Mouse (Mus musculus) heart, embryonic 13.5 days (tissue): ENCODE results near the gene Kcnk5. TPM values are rescaled to one million over a fixed set of nuclear protein-coding genes. Genes with fewer than 3 reads are reported as not detected.

Source experiments
- ATAC-seq: fragments of 200-750 bp; cut with Nextera tagmentation; 2 replicates; pipeline ENCODE4 v1.8.0; 2017; ENCODE audit warnings: moderate TSS enrichment; ENCODE audit not compliant: insufficient number of reproducible peaks, low FRiP score, low TSS enrichment; ENCODE audit errors: extremely low read depth
- H3K27ac ChIP-seq: fragments of 300-500 bp; sonication (generic); replicated peaks from 2 replicates; pipeline ENCODE4 v1.5.1; 2015; ENCODE audit warnings: moderate library complexity, mild to moderate bottlenecking, inconsistent platforms
- H3K27me3 ChIP-seq: fragments of 300-500 bp; sonication (generic); replicated peaks from 2 replicates; pipeline ENCODE4 v1.6.1; 2015; ENCODE audit warnings: mild to moderate bottlenecking, inconsistent platforms
- H3K36me3 ChIP-seq: fragments of 300-500 bp; sonication (generic); 2 replicates; pipeline ENCODE4 v1.6.1; 2015; ENCODE audit warnings: mild to moderate bottlenecking, inconsistent platforms
- H3K4me1 ChIP-seq: fragments of 300-500 bp; sonication (generic); 2 replicates; pipeline ENCODE4 v1.6.1; 2015; ENCODE audit warnings: inconsistent platforms
- H3K4me2 ChIP-seq: fragments of 300-500 bp; sonication (generic); 2 replicates; pipeline ENCODE4 v1.6.1; 2015; ENCODE audit warnings: inconsistent platforms, mild to moderate bottlenecking, moderate library complexity
- H3K4me3 ChIP-seq: fragments of 300-500 bp; sonication (generic); 2 replicates; pipeline ENCODE4 v1.5.1; 2015; ENCODE audit warnings: moderate library complexity, mild to moderate bottlenecking, inconsistent platforms
- H3K9ac ChIP-seq: fragments of 300-500 bp; sonication (generic); 2 replicates; pipeline ENCODE4 v1.6.1; 2015; ENCODE audit warnings: inconsistent platforms, mild to moderate bottlenecking, moderate library complexity
- H3K9me3 ChIP-seq: fragments of 300-500 bp; sonication (generic); 2 replicates; pipeline ENCODE4 v1.6.1; 2016; ENCODE audit warnings: inconsistent platforms
- WGBS: fragments of 180-500 bp; shearing (Covaris S2); methylation state at CpG from one replicate; pipeline ENCODE4 v1.1.7; 2015; ENCODE audit warnings: mixed read lengths; 5-methylcytosine and 5-hydroxymethylcytosine counted together
- polyA plus RNA-seq: library from polyadenylated mRNA; unstranded; fragments of >200 nt; fragmentation: Nextera tagmentation; extraction: Ambion mirVana; gene quantifications from 2 replicates; pipeline ENCODE4 v1.2.1, GENCODE M21; 2015

The Kcnk5 gene
- polyA plus RNA-seq, 1 experiment from 2014 or later = 3.0 TPM

- no peaks in the 10 kb centered on the region for H3K27me3 ChIP-seq
- ATAC-seq = no peak
- WGBS = 54% methylated on average over 3 of the region's 3 CpGs
Observed at GRCm38 (mm10) chr14:20217299-20217864, 35.8 kb upstream of the Kcnk5 start.

GRCm38 (mm10) chr14:20216561-20217298 is 35.1 kb upstream of the Kcnk5 start:
- Histone ChIP-seq H3K4me2 (no peak overlapping the region), H3K27ac (no peak overlapping the region), H3K4me3 (no peak overlapping the region), H3K4me1 (peaks cover 5% of the 10 kb centered on the region; the same call in 1 of the 2 replicates), H3K9me3 (no peaks in the 10 kb centered on the region), H3K9ac (no peak overlapping the region), H3K27me3 (no peaks in the 10 kb centered on the region), H3K36me3 (no peaks in the 10 kb centered on the region)
- WGBS = 76% methylated on average over 7 of the region's 7 CpGs
- no peak for ATAC-seq

More at GRCm38 (mm10) chr14:20217299-20217864, 35.8 kb upstream of the Kcnk5 start:
- Histone ChIP-seq H3K36me3 (no peaks in the 10 kb centered on the region), H3K4me3 (no peak overlapping the region), H3K27ac (no peak overlapping the region), H3K9me3 (no peaks in the 10 kb centered on the region), H3K4me1 (peaks cover 2% of the 10 kb centered on the region; the same call in 1 of the 2 replicates), H3K9ac (no peak overlapping the region), H3K4me2 (no peak overlapping the region)

- Histone ChIP-seq H3K4me2 (no peak overlapping the region), H3K36me3 (no peaks in the 10 kb centered on the region), H3K27ac (no peak overlapping the region), H3K4me3 (no peak overlapping the region), H3K27me3 (no peaks in the 10 kb centered on the region), H3K4me1 (peaks cover 5% of the 10 kb centered on the region; the same call in 1 of the 2 replicates), H3K9me3 (no peaks in the 10 kb centered on the region), H3K9ac (no peak overlapping the region)
- ATAC-seq = no peak
- WGBS = 23% methylated on average over 5 of the region's 5 CpGs
Observed at GRCm38 (mm10) chr14:20215826-20216225, 34.2 kb upstream of the Kcnk5 start.

- no peak overlapping the region for H3K27ac ChIP-seq
- 68% methylated on average over 7 of the region's 7 CpGs for WGBS
- H3K4me2 ChIP-seq = no peak overlapping the region
- H3K4me1 ChIP-seq = peaks cover 10% of the 10 kb centered on the region; the same call in 1 of the 2 replicates
- no peaks in the 10 kb centered on the region for H3K9me3 ChIP-seq
- H3K4me3 ChIP-seq = no peak overlapping the region
- H3K36me3 ChIP-seq = no peaks in the 10 kb centered on the region
- H3K9ac ChIP-seq = no peak overlapping the region
- H3K27me3 ChIP-seq = no peaks in the 10 kb centered on the region
- ATAC-seq = no peak
Observed at GRCm38 (mm10) chr14:20214125-20214524, 32.5 kb upstream of the Kcnk5 start.

DNA sequence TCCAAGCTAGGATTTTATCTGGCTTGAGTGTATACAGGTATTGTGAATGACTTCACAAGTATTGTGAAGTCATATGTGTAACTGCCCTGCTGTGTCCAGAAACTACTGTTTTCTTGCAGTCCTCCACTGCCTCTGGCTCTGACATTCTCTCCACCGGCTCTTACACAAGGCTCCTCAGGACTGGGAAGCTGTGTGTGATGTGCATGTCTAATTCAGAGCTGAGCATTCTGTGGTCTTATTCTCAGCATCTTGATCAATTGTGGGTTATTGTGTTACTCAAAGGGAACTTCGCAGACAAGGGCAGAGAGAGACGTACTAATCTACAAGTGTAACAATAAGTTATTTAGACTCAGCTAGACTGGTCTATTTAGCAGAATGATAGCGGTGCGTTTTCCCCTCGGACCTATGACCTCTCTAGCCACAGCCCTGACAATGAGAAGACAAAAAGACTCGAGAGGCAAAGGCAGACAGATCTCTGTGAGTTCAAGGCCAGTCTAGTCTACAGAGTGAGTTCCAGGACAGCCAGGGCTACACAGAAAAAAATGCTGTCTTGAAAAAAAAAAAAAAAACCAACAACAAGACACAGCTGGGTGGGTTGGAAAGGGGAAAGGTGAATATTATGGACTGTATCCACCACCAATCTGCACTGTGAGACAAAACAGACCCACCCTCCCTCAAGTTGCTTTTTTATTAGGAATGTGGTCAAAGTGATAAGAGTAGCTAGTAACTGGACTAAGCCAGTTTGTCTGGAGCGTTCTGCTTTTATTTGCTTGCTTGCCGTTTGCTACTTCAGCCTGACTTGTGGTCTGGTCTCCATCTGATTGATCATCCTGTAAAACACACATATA is 30.4 kb upstream of the Kcnk5 start:
- H3K4me3 ChIP-seq = no peak overlapping the region
- ATAC-seq = no peak
- no peak overlapping the region for H3K27ac ChIP-seq
- no peak overlapping the region for H3K9ac ChIP-seq
- H3K4me2 ChIP-seq = no peak overlapping the region
- no peaks in the 10 kb centered on the region for H3K9me3 ChIP-seq
- no peaks in the 10 kb centered on the region for H3K36me3 ChIP-seq
- H3K4me1 ChIP-seq = peaks cover 16% of the 10 kb centered on the region
- 47% methylated on average over 9 of the region's 9 CpGs for WGBS
- no peaks in the 10 kb centered on the region for H3K27me3 ChIP-seq

- no peaks in the 10 kb centered on the region for H3K36me3 ChIP-seq
- WGBS = 52% methylated on average over 7 of the region's 7 CpGs
- no peak for ATAC-seq
Observed at GRCm38 (mm10) chr14:20209926-20210325, 28.3 kb upstream of the Kcnk5 start.

GRCm38 (mm10) chr14:20208435-20208834 is 26.8 kb upstream of the Kcnk5 start:
- Histone ChIP-seq H3K27me3 (no peaks in the 10 kb centered on the region), H3K4me3 (no peak overlapping the region), H3K9ac (no peak overlapping the region), H3K36me3 (no peaks in the 10 kb centered on the region), H3K27ac (no peak overlapping the region), H3K4me1 (peaks cover 16% of the 10 kb centered on the region), H3K9me3 (no peaks in the 10 kb centered on the region), H3K4me2 (no peak overlapping the region)
- WGBS = 9% methylated on average over 6 of the region's 6 CpGs
- no peak for ATAC-seq

More at GRCm38 (mm10) chr14:20209926-20210325, 28.3 kb upstream of the Kcnk5 start:
- Histone ChIP-seq H3K27ac (no peak overlapping the region), H3K4me1 (peaks cover 16% of the 10 kb centered on the region), H3K4me2 (no peak overlapping the region), H3K27me3 (no peaks in the 10 kb centered on the region), H3K9me3 (no peaks in the 10 kb centered on the region), H3K4me3 (no peak overlapping the region), H3K9ac (no peak overlapping the region)

GRCm38 (mm10) chr14:20205747-20206146 is 24.1 kb upstream of the Kcnk5 start:
- no peak for ATAC-seq
- Histone ChIP-seq H3K4me3 (no peak overlapping the region), H3K9me3 (no peaks in the 10 kb centered on the region), H3K4me2 (no peak overlapping the region), H3K27ac (no peak overlapping the region), H3K36me3 (no peaks in the 10 kb centered on the region), H3K4me1 (peaks cover 11% of the 10 kb centered on the region), H3K9ac (no peak overlapping the region), H3K27me3 (no peaks in the 10 kb centered on the region)
- WGBS = 76% methylated on average over 4 of the region's 4 CpGs

DNA sequence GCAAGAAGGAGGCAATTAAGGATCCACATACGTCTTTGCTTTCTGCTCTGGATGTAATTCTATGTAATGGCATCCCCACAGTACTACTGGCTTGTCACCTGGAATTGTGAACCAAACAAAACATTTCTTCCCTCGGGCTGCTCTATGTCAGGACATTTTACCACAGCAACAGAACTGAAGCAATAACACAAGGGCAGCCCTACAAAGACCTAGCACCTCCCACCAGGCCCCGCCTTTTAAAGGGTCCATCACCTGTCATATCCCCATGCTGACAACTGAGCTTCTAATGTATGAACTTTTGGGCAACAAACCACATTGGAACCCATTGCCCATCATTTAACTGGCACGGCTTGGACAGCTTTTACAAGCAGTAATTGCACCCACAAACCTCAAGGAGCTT is 21.7 kb upstream of the Kcnk5 start:
- Histone ChIP-seq H3K27me3 (no peaks in the 10 kb centered on the region), H3K9ac (no peak overlapping the region), H3K4me3 (no peak overlapping the region), H3K4me1 (peaks cover 3% of the 10 kb centered on the region), H3K9me3 (no peaks in the 10 kb centered on the region), H3K4me2 (no peak overlapping the region), H3K36me3 (no peaks in the 10 kb centered on the region), H3K27ac (no peak overlapping the region)
- no peak for ATAC-seq
- 57% methylated on average over 4 of the region's 4 CpGs for WGBS

DNA sequence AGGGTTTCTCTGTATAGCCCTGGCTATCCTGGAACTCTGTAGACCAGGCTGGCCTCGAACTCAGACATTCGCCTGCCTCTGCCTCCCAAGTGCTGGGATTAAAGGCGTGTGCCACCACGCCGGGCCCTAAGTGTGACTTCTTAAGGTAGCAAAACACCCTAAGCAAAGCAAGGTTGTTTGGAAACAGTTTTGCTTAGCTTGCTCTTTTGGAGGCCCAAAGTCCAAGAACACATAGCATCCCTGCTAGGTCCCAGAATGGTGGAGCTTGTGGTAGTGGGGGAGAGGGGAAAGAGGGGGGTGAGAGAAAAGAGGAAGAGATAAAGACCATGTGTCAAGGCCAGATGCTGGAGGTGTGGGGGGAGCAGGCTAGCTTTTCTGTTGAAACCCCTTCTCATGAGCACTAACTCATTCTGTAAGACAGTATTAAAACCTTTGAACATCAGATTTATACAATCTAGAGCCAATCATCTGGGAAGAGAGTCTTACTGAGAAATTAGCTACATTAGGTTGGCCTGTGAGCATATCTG is 21.1 kb upstream of the Kcnk5 start:
- Histone ChIP-seq H3K9me3 (no peaks in the 10 kb centered on the region), H3K27ac (no peak overlapping the region), H3K4me2 (no peak overlapping the region), H3K36me3 (no peaks in the 10 kb centered on the region), H3K9ac (no peak overlapping the region), H3K4me3 (no peak overlapping the region), H3K4me1 (no peaks in the 10 kb centered on the region), H3K27me3 (no peaks in the 10 kb centered on the region)
- no peak for ATAC-seq
- 81% methylated on average over 5 of the region's 5 CpGs for WGBS

DNA sequence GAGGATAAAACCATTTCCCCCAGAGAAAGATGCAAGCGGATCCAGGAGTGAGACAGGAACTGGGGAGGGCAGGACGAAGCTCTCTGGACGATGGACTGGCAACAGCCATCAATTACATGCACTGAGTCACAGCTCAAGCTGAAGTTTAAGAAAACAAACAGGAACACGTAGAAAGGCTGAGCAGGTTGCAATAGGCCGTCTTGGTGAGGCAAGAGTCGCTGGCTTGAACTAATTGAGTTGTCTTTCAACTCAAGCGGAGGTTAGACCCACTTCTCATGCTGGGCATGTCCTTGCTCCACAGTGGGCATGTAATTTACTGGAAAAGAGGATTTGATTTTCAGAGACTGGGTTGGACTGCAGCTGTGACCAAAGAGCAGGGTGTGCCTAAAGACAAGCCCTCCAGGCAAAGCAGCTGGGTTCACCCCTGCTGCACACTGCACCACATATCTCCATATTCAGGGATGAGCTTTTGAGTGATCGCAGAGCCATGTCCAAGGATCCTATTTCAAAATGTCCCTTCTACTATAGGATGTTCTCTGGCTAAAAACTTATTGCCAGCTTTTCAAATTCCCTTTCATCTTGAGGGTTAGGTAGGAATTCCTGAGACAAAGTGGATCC is 19.6 kb upstream of the Kcnk5 start:
- Histone ChIP-seq H3K4me2 (no peak overlapping the region), H3K4me3 (no peak overlapping the region), H3K27me3 (no peaks in the 10 kb centered on the region), H3K36me3 (no peaks in the 10 kb centered on the region), H3K9ac (no peak overlapping the region), H3K9me3 (no peaks in the 10 kb centered on the region), H3K27ac (no peak overlapping the region), H3K4me1 (no peaks in the 10 kb centered on the region)
- 68% methylated on average over 8 of the region's 8 CpGs for WGBS
- ATAC-seq = no peak
